Mouse (Mus musculus) midbrain, embryonic 10.5 days (tissue): ENCODE results near the gene Tpt1. TPM values are rescaled to one million over a fixed set of nuclear protein-coding genes. Genes with fewer than 3 reads are reported as not detected.
A peak's percentile ranks its signal among the peaks of the same experiment; 100 is the strongest.
"Not testable (repeated sequence)": the region's sequence is repeated elsewhere in the genome, so short reads cannot be mapped to it uniquely, and the experiment has no call there.

Experiments used
- DNase-seq: peaks from one replicate; pipeline ENCODE4 v3.0.0-alpha.2; 2017; ENCODE audit warnings: low spot score
- H3K27ac ChIP-seq: fragments of 300-500 bp; sonication (generic); replicated peaks from 2 replicates; pipeline ENCODE4 v1.5.1; 2016; ENCODE audit warnings: mild to moderate bottlenecking
- H3K27me3 ChIP-seq: fragments of 300-500 bp; sonication (generic); 2 replicates; pipeline ENCODE4 v1.6.1; 2016; ENCODE audit warnings: low read depth, mild to moderate bottlenecking; ENCODE audit not compliant: poor library complexity, severe bottlenecking
- H3K36me3 ChIP-seq: fragments of 300-500 bp; sonication (generic); 2 replicates; pipeline ENCODE4 v1.6.1; 2016; ENCODE audit warnings: mild to moderate bottlenecking, moderate library complexity
- H3K4me1 ChIP-seq: fragments of 300-500 bp; sonication (generic); 2 replicates; pipeline ENCODE4 v1.6.1; 2016
- H3K4me3 ChIP-seq: fragments of 300-500 bp; sonication (generic); 2 replicates; pipeline ENCODE4 v1.5.1; 2016; ENCODE audit warnings: mild to moderate bottlenecking, moderate library complexity
- H3K9me3 ChIP-seq: fragments of 300-500 bp; sonication (generic); replicated peaks from 2 replicates; pipeline ENCODE4 v1.6.1; 2016; ENCODE audit warnings: mild to moderate bottlenecking
- WGBS: fragments of 180-500 bp; shearing (Covaris S2); methylation state at CpG from one replicate; pipeline ENCODE4 v1.1.7; 2016; 5-methylcytosine and 5-hydroxymethylcytosine counted together
- polyA plus RNA-seq: library from polyadenylated mRNA; unstranded; fragments of >200 nt; fragmentation: Nextera tagmentation; extraction: Ambion mirVana; gene quantifications from 2 replicates; pipeline ENCODE4 v1.2.1, GENCODE M21; 2016

Gene Tpt1
- polyA plus RNA-seq, 1 experiment from 2014 or later, result 934 TPM

DNA sequence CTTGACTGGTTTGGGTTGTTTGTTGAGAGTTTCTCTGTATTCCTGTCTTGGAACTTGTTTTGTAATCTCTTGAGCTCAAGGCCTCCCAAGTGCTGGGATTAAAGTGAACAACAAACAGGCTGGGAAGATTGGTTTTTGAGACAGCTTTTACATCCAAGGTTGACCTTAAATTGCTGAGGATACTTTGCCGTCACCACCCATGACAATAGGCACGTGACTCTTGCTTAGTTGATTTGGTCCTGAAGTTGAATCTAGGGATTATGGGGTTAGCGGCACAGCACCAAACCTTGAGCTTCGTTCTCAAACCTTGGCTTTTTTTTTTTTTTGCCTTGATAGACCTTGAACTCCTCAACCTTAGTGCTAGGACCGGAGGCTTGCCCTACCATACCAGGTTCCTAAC, 4.3 kb downstream of the Tpt1 start:
- Histone ChIP-seq H3K4me1 (peaks cover 45% of the 10 kb centered on the region), H3K9me3 (no peaks in the 10 kb centered on the region), H3K27me3 (no peaks in the 10 kb centered on the region), H3K36me3 (peaks cover 78% of the 10 kb centered on the region), H3K27ac (no peak overlapping the region), H3K4me3 (no peak overlapping the region)
- 79% methylated on average over 5 of the region's 5 CpGs for WGBS
- DNase-seq, result no peak

DNA sequence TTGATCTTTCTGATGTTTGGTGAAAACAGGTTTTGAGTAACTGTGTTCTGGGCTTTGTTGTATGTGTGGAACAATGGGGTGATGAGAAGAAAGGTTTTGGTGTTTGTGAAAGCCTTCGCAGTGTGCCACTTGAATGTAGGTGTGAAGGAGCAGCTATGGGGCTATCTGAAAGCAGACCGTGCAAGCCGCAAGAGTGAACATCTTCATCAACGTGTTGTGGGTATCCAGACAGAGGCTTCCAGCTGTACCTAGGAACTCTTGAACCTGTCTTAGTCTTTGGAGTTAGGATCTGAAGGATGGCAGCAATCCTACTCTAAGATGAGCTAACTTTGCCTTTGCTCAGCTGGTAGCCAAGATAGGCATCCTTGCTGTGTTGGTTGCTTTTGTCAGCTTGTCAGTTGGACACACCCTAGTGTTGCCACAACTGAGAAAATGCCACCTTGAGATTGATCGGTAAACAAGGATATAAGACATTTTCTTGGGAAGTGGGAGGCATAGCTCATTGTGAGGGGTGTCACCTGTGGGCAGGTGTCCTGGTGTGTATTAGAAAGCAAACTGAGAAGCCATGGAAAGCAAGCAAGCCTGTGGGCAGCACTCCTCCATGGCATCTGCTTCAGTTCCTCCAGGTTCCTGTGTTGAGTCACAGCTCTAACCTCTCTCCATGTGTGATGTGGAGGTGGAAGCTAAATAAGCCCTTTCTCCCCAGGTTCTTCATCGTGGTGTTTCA, 5.1 kb downstream of the Tpt1 start:
- no peak for DNase-seq
- Histone ChIP-seq H3K4me3 (peak overlapping the region; percentile 6; the same call in 1 of the 2 replicates), H3K27ac (no peak overlapping the region), H3K9me3 (no peaks in the 10 kb centered on the region), H3K36me3 (peaks cover 82% of the 10 kb centered on the region), H3K27me3 (no peaks in the 10 kb centered on the region), H3K4me1 (peaks cover 43% of the 10 kb centered on the region)
- 87% methylated on average over 6 of the region's 6 CpGs for WGBS

DNA sequence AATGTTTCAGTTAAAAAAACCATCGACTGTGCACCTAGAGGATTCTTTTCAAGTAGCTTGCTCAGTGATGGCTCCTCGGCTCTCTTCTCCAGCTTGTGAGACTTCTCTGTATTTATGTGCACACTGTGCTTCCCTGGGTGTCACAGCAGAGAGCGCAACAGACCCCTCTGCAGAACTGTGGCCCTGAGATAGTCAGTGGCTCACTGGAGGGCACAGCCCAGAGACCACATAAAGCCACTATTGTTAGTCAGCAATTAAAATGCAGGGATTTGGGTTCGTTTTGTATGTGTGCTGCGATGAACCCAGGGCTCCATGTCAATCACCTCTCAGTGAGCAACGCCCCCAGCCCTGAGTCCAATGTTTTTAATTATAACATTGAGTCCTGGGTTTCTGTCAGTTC, 5.9 kb downstream of the Tpt1 start:
- Histone ChIP-seq H3K4me1 (peaks cover 43% of the 10 kb centered on the region), H3K36me3 (peaks cover 82% of the 10 kb centered on the region), H3K4me3 (no peak overlapping the region), H3K27ac (0 out of 2 replicates have a peak overlapping the region, but pooled peaks have one; percentile 23), H3K27me3 (no peaks in the 10 kb centered on the region), H3K9me3 (no peaks in the 10 kb centered on the region)
- WGBS, result 45% methylated on average over 6 of the region's 6 CpGs
- no peak for DNase-seq

DNA sequence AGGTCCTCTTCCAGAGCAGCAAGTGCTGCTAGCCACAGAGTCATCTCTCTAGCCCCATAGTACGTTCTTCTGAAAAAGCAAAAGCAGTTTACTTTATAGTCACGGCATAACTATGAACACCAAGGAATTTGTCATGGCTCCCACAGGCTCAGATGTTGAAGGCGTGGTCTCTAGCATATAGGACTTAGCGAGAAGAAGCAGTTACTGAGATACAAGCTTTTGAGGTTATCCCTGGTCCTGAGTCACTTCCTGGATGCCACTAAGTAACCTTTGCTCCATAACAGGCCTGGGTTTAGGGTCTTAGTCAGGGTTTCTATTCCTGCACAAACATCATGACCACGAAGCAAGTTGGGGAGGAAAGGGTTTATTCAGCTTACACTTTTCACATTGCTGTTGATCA, 7.1 kb downstream of the Tpt1 start:
- H3K9me3 ChIP-seq, result no peaks in the 10 kb centered on the region
- H3K4me1 ChIP-seq, result peaks cover 34% of the 10 kb centered on the region
- DNase-seq, result no peak
- 95% methylated on average over 5 of the region's 5 CpGs for WGBS
- H3K27me3 ChIP-seq, result no peaks in the 10 kb centered on the region
- H3K36me3 ChIP-seq, result peaks cover 73% of the 10 kb centered on the region
- H3K27ac ChIP-seq, result no peak overlapping the region
- H3K4me3 ChIP-seq, result no peak overlapping the region

DNA sequence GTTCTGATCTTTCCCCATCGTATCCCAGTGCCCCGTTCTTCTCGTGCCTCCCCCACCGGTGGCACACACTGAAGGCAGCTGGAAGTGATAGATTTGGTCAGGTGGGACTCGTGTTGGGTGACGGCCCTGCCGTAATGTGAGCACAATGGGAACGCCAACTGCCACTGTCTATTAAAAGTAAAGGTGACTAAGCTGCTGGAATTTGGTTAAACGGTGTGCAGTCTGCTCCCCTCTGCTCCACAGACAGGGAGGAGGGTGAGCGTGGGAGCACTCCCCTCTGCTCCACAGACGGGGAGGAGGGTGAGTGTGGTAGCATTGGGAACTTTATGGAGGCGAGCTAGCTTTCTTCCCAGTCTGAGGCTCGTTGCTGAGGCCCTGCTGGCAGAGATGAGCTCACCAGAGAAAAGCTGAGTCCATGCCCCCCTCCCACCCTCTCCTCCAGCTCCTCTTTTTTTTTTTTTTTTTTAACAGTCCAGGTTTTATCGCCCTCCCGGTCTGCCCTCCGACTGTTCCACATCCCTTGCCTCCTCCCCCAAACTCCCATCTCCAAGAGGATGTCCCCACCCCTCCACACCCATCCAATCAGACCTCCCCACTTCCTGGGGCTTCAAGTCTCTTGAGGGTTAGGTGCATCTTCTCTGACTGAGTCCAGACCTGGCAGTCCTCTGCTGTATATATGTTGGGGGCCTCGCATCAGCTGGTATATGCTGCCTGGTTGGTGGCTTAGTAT, 10.5 kb downstream of the Tpt1 start:
- no peak for DNase-seq
- H3K27ac ChIP-seq, result no peak overlapping the region

DNA sequence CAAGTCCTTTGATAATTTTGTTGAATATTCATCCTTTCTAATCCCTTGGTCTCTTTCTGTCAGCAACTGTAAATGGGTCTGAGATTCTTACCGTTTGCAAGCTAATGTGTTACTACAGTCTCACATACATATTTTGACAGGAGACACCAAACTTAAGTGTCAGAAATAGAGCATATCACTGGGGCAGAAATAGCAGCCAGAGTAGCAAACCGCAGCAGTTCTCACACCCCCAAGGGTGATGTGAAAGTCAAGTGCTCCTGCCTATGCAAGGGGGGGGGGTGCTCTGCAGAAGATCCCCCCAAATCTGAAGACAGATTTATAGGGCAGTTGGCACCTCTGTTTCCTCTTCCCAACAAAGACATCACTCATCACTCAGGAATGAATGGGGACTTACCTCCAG, 13.3 kb downstream of the Tpt1 start:
- 79% methylated on average over 2 of the region's 2 CpGs for WGBS
- H3K4me1 ChIP-seq, result peaks cover 2% of the 10 kb centered on the region
- no peaks in the 10 kb centered on the region; the same call in 1 of the 2 replicates for H3K9me3 ChIP-seq
- H3K27me3 ChIP-seq, result no peaks in the 10 kb centered on the region
- H3K27ac ChIP-seq, result no peak overlapping the region
- no peak overlapping the region for H3K4me3 ChIP-seq
- peaks cover 17% of the 10 kb centered on the region for H3K36me3 ChIP-seq
- DNase-seq, result no peak

More for the DNA sequence above, 10.5 kb downstream of the Tpt1 start:
- Histone ChIP-seq H3K4me3 (no peak overlapping the region), H3K27me3 (no peaks in the 10 kb centered on the region), H3K36me3 (peaks cover 43% of the 10 kb centered on the region), H3K4me1 (peaks cover 4% of the 10 kb centered on the region), H3K9me3 (no peaks in the 10 kb centered on the region)
- WGBS, result 68% methylated on average over 17 of the region's 17 CpGs

DNA sequence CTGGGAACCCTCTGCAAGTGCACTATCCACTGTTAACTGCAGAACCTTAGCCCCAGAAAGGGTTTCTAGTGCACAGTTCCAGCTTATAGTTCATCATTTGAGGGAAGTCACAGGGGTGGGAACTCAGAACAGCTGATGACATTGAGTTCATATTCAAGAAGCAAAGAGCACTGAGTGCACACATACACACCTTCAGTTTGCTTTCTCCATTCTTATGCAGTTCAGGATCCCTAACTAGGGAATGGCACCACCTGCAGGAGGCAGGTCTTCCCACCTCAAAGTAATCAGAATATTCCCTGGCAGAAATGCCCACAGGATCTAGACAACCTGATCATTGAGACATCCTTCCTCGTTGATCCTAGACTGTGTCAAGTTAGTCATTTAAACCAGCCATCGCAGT, 14.7 kb downstream of the Tpt1 start:
- no peak overlapping the region for H3K4me3 ChIP-seq
- 81% methylated on average over 2 of the region's 2 CpGs for WGBS

DNA sequence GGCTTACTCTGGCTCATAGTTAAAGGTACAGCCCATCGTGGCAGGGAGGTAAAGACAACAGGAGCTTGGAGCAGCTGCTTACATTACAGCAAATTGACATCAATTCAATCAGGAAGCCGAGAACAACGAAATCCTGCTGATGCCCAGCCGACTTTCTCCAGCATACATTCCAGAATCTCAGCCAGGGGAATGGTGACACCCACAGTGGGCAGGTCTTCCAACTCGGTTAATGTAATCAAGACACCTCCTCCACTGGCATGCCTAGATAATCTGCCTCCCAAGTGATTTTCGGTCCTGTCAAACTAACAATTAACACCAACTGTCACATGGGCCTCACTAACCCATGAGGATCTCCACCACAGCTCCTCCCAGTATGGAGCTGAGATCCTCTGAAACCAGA, 17.8 kb downstream of the Tpt1 start:
- DNase-seq, result no peak
- Histone ChIP-seq H3K4me1 (peaks cover 14% of the 10 kb centered on the region), H3K27ac (no peak overlapping the region), H3K36me3 (no peaks in the 10 kb centered on the region), H3K9me3 (no peaks in the 10 kb centered on the region; the same call in 1 of the 2 replicates), H3K4me3 (no peak overlapping the region), H3K27me3 (peaks cover 20% of the 10 kb centered on the region)
- 92% methylated on average over 6 of the region's 6 CpGs for WGBS

More for the DNA sequence above, 14.7 kb downstream of the Tpt1 start:
- H3K36me3 ChIP-seq, result 0 out of 2 replicates have a peak, but pooled peaks cover 3% of the 10 kb centered on the region
- H3K27me3 ChIP-seq, result no peaks in the 10 kb centered on the region
- no peak overlapping the region for H3K27ac ChIP-seq
- DNase-seq, result no peak
- no peaks in the 10 kb centered on the region; the same call in 1 of the 2 replicates for H3K9me3 ChIP-seq
- peaks cover 14% of the 10 kb centered on the region for H3K4me1 ChIP-seq

DNA sequence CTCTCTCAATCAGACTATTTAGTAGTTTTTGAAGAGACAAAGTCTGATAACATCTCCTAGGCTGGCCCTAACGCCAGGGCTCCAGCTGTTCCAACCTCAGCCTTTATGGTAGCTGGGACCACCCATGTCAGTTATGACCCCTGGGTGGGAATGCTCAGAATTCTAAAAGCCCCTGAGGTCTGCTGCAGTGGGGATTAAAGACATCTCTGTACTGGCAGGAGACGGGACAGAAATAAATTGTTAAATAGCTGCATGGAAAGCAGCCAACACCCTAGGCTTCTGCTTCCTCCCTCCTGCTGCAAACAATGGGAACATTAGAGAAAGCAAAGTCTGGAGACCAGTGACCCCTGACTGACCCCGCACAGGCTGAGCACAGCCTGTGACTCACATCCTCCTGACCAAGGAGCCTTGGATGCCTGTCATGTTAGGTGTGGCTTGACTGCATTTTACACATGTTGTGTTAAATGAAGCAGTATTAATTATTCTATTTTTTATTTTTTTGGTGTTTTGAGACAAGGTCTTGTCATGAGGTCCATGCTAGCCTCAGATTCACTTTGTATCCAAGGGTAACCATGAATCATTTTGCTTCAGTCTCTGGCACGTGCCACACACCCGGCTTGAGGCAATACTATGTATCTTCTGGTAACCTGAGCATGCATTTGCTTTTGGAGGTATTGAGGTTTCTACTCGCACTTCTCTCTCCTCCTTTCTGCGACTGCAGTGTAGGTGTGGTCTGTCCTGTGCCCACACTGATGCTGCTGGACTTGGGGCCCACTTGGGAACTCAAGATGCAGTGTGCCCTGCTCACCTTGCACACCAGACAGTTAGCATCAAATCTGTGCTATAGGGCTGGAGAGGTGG, 18.9 kb downstream of the Tpt1 start:
- WGBS, result 16% methylated on average over 7 of the region's 7 CpGs
- peaks cover 18% of the 10 kb centered on the region for H3K4me1 ChIP-seq
- no peak overlapping the region for H3K4me3 ChIP-seq
- H3K27me3 ChIP-seq, result peaks cover 20% of the 10 kb centered on the region
- no peaks in the 10 kb centered on the region for H3K36me3 ChIP-seq
- peak; percentile 77 for DNase-seq
- H3K27ac ChIP-seq, result peak overlapping the region; percentile 72
- no peaks in the 10 kb centered on the region; the same call in 1 of the 2 replicates for H3K9me3 ChIP-seq

DNA sequence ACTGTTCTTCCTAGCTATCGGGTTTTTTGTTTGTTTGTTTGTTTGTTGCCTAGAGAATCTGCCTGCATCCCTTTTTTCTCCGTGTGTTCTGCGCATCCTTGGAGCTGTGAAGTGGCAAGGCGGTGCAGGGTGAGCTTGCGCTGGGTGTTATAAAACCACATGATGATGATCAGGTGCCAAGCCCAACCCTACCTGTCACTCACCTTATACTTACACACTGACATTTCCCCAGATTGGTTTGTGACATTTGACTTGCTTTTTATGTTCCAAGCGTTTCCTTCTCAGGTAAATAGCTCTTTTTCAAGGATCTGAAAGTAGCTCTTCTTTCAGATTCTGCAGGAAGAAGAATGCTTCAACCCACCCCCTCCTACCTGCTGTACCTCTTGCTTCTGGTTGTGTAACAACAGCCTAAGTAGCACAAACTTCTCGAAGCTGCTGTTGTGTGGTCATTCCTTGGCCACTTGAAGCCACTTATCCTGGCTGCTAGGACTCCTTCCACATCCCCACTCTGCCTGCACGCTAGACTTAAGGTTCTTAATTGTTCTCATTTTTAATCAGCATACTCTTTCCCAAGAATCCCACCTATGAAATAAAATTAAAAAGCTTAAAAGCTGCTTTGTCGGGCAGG, 21.9 kb downstream of the Tpt1 start:
- H3K9me3 ChIP-seq, result peaks cover 3% of the 10 kb centered on the region
- H3K4me3 ChIP-seq, result no peak overlapping the region
- WGBS, result 83% methylated on average over 9 of the region's 9 CpGs
- H3K27ac ChIP-seq, result no peak overlapping the region
- no peaks in the 10 kb centered on the region for H3K36me3 ChIP-seq
- no peak for DNase-seq
- H3K27me3 ChIP-seq, result peaks cover 20% of the 10 kb centered on the region
- peaks cover 33% of the 10 kb centered on the region for H3K4me1 ChIP-seq

DNA sequence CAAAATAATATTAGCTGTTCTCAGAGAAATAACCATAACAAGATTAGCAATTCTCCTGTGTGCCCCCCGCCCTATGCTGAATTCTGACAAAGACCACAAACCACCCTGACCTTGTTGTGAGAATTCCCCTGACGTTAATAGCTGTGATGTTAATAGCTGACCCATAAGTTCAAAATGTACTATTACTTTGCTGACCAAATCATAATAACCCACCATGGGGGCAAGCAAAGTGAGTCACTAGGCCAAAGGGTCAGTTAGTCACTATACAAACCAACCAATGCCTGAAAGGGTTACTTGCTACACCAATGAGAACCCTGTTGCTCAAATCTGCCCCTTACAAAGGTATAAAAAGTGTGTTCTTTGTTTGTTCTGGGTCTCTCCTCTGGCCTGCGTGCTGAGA, 23.1 kb downstream of the Tpt1 start:
- H3K36me3 ChIP-seq, result not testable (repeated sequence)

DNA sequence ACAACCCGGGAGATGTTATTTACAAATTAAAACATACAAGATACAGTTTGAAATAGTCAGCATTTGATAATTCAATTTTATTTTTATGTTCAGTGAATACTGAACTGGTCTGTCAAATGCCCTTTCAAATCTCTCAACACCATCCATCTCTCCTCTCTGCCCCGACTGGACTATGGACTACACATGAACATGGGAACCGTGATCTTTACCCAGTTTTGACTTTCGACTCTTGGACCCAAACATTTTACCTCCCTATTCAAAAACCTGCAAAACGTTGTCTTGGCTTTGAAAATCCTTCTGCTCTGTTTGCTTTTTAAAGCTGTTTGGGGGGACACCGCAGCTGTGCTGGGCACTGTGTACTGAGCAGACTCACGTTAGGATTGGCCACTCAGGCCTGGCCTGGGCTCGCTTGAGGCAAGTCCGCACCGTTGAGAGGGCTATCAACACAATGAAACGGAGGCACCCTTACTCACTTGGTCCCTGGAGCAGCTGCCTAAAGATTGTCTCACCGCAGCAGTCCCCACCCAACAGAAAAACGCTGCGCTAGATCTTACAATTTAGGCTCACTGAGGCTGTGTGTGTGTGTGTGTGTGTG, 25.0 kb downstream of the Tpt1 start:
- peaks cover 4% of the 10 kb centered on the region; the same call in 1 of the 2 replicates for H3K9me3 ChIP-seq
- peaks cover 22% of the 10 kb centered on the region for H3K27me3 ChIP-seq
- H3K36me3 ChIP-seq, result no peaks in the 10 kb centered on the region
- 80% methylated on average over 14 of the region's 14 CpGs for WGBS
- H3K4me1 ChIP-seq, result peaks cover 22% of the 10 kb centered on the region
- DNase-seq, result no peak
- no peak overlapping the region for H3K4me3 ChIP-seq
- H3K27ac ChIP-seq, result peak overlapping the region; percentile 34; the same call in 1 of the 2 replicates

More for the DNA sequence above, 23.1 kb downstream of the Tpt1 start:
- H3K27ac ChIP-seq, DNase-seq, H3K4me3 ChIP-seq, H3K9me3 ChIP-seq: not testable (repeated sequence)
- peaks cover 20% of the 10 kb centered on the region for H3K27me3 ChIP-seq
- peaks cover 33% of the 10 kb centered on the region for H3K4me1 ChIP-seq
- whole genome bisulfite sequencing, result 69% methylated on average over 3 of the region's 3 CpGs
